ENCODE assay signal across 21 mouse cellular contexts in the genomic region with DNA sequence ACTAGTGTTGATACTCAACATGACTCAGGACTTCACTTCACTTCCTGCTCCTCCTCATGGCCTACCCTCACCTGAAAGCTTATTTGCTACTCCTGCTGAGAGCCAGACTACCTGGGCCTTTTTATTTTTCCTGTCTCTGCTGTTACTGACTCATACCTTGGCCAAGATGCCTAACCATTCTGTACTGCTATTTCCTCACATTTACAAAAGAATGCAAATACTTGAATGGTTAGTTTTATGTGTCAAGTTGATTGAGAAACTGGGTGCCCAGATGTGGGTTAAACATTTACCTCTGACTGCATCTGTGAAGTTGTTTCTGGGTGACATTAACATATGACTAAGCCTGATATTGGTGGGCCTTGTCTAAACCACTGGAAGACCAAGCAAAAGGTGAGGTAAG. TPM values are rescaled to one million over a fixed set of nuclear protein-coding genes. Genes with fewer than 3 reads are reported as not detected.
DNase-seq lines count a peak whose midpoint lies in the region; ATAC-seq and TF ChIP-seq lines count a peak whose summit lies in the region.
"Had no signal": no experiment of that assay in that cellular context is flagged by ENCODE, and none has a peak within 500 bp of the region (broad histone marks: within the 10 kb centered on the region; RNA-seq: fewer than 3 reads in every experiment).

No protein-coding gene starts in this region.

- ATAC-seq in liver, postnatal 0 days = peak; percentile 75
- ATAC-seq in liver, embryonic 12.5 days = no peak
- ATAC-seq: forebrain, embryonic 16.5 days had no signal

- H3K27me3 ChIP-seq in liver, postnatal 0 days (ENCODE audit: insufficient read depth, low read length) = no peaks in the 10 kb centered on the region
- H3K27me3 ChIP-seq in liver, embryonic 12.5 days (replicated peaks) = no peaks in the 10 kb centered on the region
- H3K27me3 ChIP-seq: CH12.LX; embryonic facial prominence, embryonic 13.5 days; forebrain, embryonic 12.5 days had no signal

- H3K27ac ChIP-seq in liver, postnatal 0 days (ENCODE audit: low read depth) = no peak overlapping the region
- H3K27ac ChIP-seq in liver, embryonic 12.5 days = no peak overlapping the region
- H3K27ac ChIP-seq: embryonic facial prominence, embryonic 13.5 days; forebrain, embryonic 12.5 days; heart, embryonic 10.5 days had no signal

- TF ChIP-seq CTCF in liver, postnatal 0 days (IDR thresholded peaks at IDR 0.05; ENCODE audit: low read depth) = no peak

- H3K4me3 ChIP-seq in liver, postnatal 0 days (ENCODE audit: low read depth, low read length) = no peak overlapping the region
- no peak overlapping the region for H3K4me3 ChIP-seq in liver, embryonic 12.5 days
- H3K4me3 ChIP-seq: embryonic facial prominence, embryonic 13.5 days; forebrain, embryonic 12.5 days; heart, embryonic 10.5 days had no signal

- H3K9ac ChIP-seq in liver, postnatal 0 days (replicated peaks) = no peak overlapping the region
- no peak overlapping the region for H3K9ac ChIP-seq in liver, embryonic 12.5 days
- H3K9ac ChIP-seq: embryonic facial prominence, embryonic 13.5 days; forebrain, embryonic 12.5 days had no signal

- no peaks in the 10 kb centered on the region for H3K4me1 ChIP-seq in liver, postnatal 0 days (ENCODE audit: insufficient read depth)
- no peaks in the 10 kb centered on the region for H3K4me1 ChIP-seq in liver, embryonic 12.5 days
- H3K4me1 ChIP-seq: embryonic facial prominence, embryonic 13.5 days; forebrain, embryonic 12.5 days; heart, embryonic 10.5 days had no signal

- peak; percentile 18 for DNase-seq in kidney, adult 9 months
- DNase-seq in kidney, postnatal 4 days = no peak
- no peak for DNase-seq in liver, postnatal 0 days
- DNase-seq in lung, postnatal 36 days = peak; percentile 21
- DNase-seq in lung, postnatal 10 days = no peak
- no peak for DNase-seq in MN1 (ENCODE audit: low spot score)
- DNase-seq: adrenal gland, adult 2 months; adrenal gland, postnatal 25 days; cerebellum, adult 18-20 months; cerebellum, adult 9-11 months; cerebellum, postnatal 36 days; gastrocnemius, postnatal 10 days; heart, adult 18-20 months; heart, postnatal 10 days; heart, postnatal 4 days had no signal

- TF ChIP-seq EP300 in liver, postnatal 0 days (IDR thresholded peaks at IDR 0.05; ENCODE audit: low read depth) = no peak

- no peak overlapping the region for H3K4me2 ChIP-seq in liver, postnatal 0 days (ENCODE audit: low read depth, low read length)
- no peak overlapping the region for H3K4me2 ChIP-seq in liver, embryonic 12.5 days
- H3K4me2 ChIP-seq: embryonic facial prominence, embryonic 13.5 days; forebrain, embryonic 12.5 days had no signal

- no peaks in the 10 kb centered on the region for H3K9me3 ChIP-seq in liver, postnatal 0 days (ENCODE audit: low read length)
- no peaks in the 10 kb centered on the region for H3K9me3 ChIP-seq in liver, embryonic 12.5 days (replicated peaks)
- H3K9me3 ChIP-seq: embryonic facial prominence, embryonic 13.5 days; forebrain, embryonic 12.5 days; heart, embryonic 10.5 days had no signal

- no peaks in the 10 kb centered on the region for H3K36me3 ChIP-seq in liver, postnatal 0 days (replicated peaks; ENCODE audit: insufficient read depth, low read length)
- no peaks in the 10 kb centered on the region for H3K36me3 ChIP-seq in liver, embryonic 12.5 days
- H3K36me3 ChIP-seq: embryonic facial prominence, embryonic 13.5 days; forebrain, embryonic 12.5 days; heart, embryonic 10.5 days had no signal

RNA-seq across cellular contexts. Expression of a gene that starts 56.7 kb away (rescaled TPM):
- polyA plus RNA-seq in liver, postnatal 0 days (2015; fragmentation: Nextera tagmentation; extraction: Ambion mirVana) = 0.05 TPM in 1 of 2 replicates, not detected in the other
- 0.02 and 0.20 TPM in 2 replicates for polyA plus RNA-seq in liver, embryonic 12.5 days (2016; fragmentation: Nextera tagmentation; extraction: Ambion mirVana)

Comparison
In these comparisons a context has a peak if more than half of its experiments do, and no peak if none do; other contexts are left out.
1. DNase-seq: peak in kidney, adult 9 months (single experiment) and lung, postnatal 36 days (single experiment); none in kidney, postnatal 4 days (0 of 2), liver, postnatal 0 days (single experiment), lung, postnatal 10 days (single experiment) and MN1 (single experiment).